Mouse (Mus musculus) CD4-positive naive resting alpha-beta T cell, adult 76 days (primary cell): Measurements from ENCODE around the gene Gm20532. TPM values are rescaled to one million over a fixed set of nuclear protein-coding genes. Genes with fewer than 3 reads are reported as not detected.

Experiments used
- total RNA-seq: library from RNA; stranded (reverse); gene quantifications from one replicate; pipeline ENCODE4 v1.2.4, GENCODE M21; 2023

Gene Gm20532
- total RNA-seq: not detected

GRCm38 (mm10) chr2:26586294-26587043, at the start of gene Gm20532:
Gm20532 (plus strand) TSS chr2:26586639.

GRCm38 (mm10) chr2:26579714-26580113, 6.7 kb upstream of the Gm20532 start, which contains the start of gene Egfl7:
Egfl7 (plus strand) TSS chr2:26580014.

GRCm38 (mm10) chr2:26603720-26604671, 17.6 kb downstream of the Gm20532 start, which contains the start of gene Agpat2:
Agpat2 (minus strand) TSS chr2:26604417.

GRCm38 (mm10) chr2:26627921-26628739, 41.7 kb downstream of the Gm20532 start, which contains the start of gene Fam69b:
Fam69b (plus strand) TSS chr2:26628457.

GRCm38 (mm10) chr2:26671182-26671581, 84.7 kb downstream of the Gm20532 start, which contains the start of gene Lcn4:
Lcn4 (minus strand) TSS chr2:26671282.

Other genes starting within 250 kb of the Gm20532 start
- gene Dnlz, start 234.5 kb upstream of the Gm20532 start, total RNA-seq: 9.5 TPM
- gene Card9, start 225.7 kb upstream of the Gm20532 start, total RNA-seq: 5.3 TPM
- gene Snapc4, start 206.0 kb upstream of the Gm20532 start, total RNA-seq: 104 TPM
- 124 TPM for gene Entr1, start 197.3 kb upstream of the Gm20532 start, total RNA-seq
- gene Pmpca, start 197.3 kb upstream of the Gm20532 start, total RNA-seq: 76.4 TPM
- 22.7 TPM for gene Inpp5e, start 177.4 kb upstream of the Gm20532 start, total RNA-seq
- 93.1 TPM for gene Sec16a, start 141.4 kb upstream of the Gm20532 start, total RNA-seq
- 110 TPM for gene Notch1, start 70.0 kb upstream of the Gm20532 start, total RNA-seq
- 0.70 TPM for gene Egfl7, start 6.6 kb upstream of the Gm20532 start, total RNA-seq
- 9.6 TPM for gene Agpat2, start 17.8 kb downstream of the Gm20532 start, total RNA-seq
- 1.6 TPM for gene Fam69b, start 41.8 kb downstream of the Gm20532 start, total RNA-seq
- gene Lcn4, start 84.6 kb downstream of the Gm20532 start, total RNA-seq: 4.2 TPM